Mouse (Mus musculus) frontal cortex, postnatal 10 days (tissue): ENCODE measurements around the gene Rbfox1.

Experiments used
- DNase-seq, 2 experiments: peaks; one replicate each; pipeline ENCODE4 v3.0.0; 2022; ENCODE audit warnings: low spot score in 2 of 2, mixed read lengths in 1 of 2

Rbfox1 gene

DNA sequence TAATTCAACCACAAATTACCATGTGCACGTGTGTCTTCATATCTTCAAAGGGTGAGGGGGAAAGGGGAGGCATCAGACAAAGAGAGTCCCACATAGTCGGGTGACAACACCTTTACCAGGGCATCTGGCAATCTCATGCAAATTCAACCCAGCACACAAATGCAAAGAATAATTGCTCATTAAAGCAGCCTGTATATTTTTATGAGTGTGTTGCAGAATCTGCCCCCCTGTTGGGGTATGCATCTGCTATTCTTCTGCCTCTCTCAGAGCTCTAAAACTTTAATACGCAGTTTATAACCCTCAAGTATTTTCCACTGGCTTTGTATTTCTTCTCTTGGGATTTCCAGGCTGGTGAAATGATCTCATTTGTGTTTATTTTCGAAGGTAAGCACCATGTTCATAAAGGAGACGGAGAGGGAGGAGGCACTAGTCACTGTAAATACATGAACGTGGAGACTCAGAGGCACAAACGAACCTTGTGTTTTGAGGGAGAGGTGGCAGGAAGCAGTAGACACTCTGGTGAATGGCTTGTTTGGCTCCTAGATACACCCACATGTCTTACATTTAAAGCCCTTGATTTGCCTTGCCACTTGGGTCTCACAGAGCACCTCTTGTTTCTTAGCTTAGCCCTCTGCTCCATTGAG, 1462.5 kb downstream of the Rbfox1 start:
- no peak for DNase-seq

GRCm38 (mm10) chr16:7352808-7353207, 1467.7 kb downstream of the Rbfox1 start:
- DNase-seq, result no peak

DNA sequence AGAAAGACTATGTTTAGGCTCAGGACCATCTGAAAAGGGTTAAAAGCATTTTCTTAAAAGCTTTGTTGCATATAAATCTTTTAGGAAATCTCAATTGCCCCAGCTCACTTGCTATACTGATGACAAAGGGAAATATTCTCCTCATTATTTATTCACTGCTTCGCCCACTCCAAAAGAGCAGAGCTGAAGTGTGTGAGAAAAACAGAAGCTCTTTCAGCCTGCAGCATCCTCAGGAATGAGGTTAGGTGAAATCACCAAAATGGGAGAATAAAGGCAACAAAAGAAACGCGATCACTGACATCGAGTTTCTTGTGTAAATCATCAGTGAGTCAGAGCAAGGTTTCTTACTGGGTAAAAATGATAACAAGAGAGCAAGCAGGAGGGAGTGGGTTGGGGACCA, 1469.0 kb downstream of the Rbfox1 start:
- DNase-seq, result no peak

GRCm38 (mm10) chr16:7359043-7359442, 1473.9 kb downstream of the Rbfox1 start:
- no peak for DNase-seq

DNA sequence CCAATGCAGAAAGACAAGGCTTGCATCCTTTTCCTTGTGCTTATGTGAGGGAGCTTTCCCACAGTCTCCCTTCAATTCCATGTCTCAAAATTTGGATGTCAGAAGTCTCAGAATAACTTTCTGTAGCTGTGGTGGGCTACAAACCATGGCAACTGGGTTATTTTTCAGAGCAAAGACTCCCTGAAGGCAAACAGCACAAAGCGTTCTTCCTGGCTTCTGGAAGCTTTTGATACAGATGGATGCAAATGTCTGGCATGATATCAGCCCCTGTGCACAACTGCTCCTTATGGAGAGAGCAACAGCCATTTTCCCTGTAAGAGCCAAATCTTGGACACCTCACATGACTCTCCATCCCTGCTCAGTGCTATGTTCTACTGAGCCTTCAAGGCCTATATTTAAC, 1475.6 kb downstream of the Rbfox1 start:
- DNase-seq, result peak in 1 of 2 experiments; percentile 32

DNA sequence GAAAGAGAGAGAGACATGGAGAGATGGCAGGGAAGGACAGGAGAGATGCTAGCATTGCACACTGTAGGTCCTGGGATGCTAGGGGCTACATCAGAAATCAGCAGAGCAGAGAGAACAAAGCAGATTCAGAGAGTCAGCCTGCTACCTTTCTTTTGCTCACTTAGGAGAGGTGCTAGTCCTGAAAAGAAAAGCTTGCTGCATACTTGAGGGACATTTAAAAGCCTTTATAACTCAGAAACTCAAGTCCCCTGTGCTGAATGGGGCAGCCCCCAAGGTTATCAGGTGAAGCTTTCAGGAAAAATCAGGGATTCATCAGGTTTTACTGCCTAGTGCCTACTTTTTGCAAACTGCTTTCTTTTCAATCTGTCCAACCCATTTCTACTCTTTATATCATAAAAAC, 1480.7 kb downstream of the Rbfox1 start:
- DNase-seq, result no peak

- no peak for DNase-seq
These were observed 1489.0 kb downstream of the Rbfox1 start for GRCm38 (mm10) chr16:7374146-7374545.

DNA sequence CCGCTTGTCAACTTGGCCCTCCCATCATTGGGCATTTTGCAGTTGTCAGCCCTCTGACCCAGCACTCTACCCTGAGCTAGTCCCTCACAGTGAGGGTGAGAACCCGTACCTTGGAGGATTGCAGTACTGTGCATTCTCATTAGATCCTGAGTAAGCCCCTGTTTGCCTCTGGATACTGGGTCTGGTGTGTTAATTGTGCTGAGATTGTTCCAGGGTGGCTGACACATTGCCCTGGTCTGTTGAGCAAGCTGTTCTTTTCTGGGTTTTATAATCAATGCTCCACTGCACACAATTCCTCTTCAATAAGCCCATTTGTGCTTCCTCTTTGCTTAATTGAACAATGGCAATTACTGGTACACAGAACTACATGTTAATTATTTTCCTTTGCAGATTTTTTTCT, 1489.5 kb downstream of the Rbfox1 start:
- no peak for DNase-seq

DNA sequence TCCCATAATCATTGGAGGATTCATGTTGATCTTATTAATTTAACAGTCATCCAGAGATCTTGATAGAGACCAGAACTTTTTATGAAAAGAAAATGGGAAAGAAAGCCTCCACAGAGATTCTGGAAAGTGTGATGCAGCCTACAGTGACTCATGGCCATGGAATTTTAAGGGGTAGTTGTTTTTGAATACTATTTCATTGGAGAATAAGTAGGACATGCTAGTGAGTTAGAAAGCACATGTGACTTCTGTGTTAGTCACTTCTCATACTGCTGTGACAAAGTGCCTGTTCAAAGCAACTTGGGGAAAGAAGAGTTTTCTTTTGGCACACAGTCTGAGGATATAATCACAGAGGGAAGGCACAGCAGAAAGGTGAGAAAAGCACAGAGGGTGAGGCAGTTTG, 1510.9 kb downstream of the Rbfox1 start:
- DNase-seq, result no peak

- DNase-seq, result no peak
These were observed 1519.8 kb downstream of the Rbfox1 start for GRCm38 (mm10) chr16:7404766-7405492.

- no peak for DNase-seq
These were observed 1522.9 kb downstream of the Rbfox1 start for GRCm38 (mm10) chr16:7407862-7408640.

DNA sequence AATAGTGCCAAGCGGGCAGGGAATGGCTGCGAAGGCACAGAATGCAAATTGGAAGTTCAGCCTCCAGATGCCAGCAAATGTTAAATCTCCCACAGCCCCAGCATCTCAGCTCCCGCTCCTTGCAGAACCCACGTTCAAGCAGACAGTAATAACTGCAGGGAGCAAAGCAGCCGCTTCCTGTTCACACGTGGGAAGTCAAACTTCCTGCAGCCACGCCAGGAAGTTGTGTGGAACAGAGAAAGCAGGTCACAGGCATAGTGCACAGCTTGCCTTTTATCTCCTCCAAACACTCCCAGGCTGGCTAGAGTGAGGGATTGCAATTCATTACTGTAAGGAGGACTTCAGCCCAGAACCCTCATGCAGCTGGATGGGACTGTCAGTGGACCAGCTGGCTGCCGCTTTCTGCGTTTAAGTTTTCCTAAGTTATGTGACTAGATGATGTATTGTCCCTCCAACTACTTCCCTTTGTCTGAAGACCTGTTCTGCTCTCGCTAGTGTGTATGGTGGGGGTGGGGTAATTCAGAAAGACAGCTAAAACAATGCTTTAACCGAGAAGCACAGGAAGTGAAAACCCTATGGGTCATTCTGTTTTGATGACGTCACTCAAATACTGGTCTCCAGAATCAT, 1534.6 kb downstream of the Rbfox1 start:
- DNase-seq, result peak; percentile 21 to 36

DNA sequence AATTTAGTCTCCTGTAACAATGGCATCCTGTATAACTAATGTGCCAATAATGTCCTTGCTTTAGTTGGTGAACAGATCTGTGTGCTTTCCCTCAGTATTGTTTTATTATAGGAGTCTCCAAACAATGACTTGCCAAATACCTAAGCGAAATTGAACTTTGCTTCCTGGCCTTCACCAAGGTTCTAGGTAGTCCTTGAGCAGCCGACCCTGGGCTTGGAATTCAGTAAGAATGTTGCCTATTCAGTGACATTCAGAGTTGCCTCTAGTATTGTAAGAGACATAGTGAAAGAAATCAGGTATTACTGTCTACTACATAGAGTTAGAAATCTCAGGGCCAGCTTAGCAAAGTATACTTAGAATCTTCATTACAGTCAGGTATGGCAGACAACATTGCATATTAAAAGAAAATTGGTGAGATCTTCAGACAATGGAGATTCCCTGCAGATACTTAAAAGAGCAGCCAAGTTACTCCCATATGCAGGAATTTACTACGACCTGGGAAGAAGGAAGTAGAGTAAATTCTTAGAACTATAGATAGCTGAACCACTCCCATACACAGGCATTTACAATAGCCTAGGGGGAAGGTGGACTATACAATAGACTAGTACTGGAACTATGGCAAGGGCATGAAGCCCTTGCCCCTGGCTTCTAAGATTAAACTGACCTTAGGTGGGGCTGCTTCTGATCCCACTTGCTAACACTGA, 1540.4 kb downstream of the Rbfox1 start:
- no peak for DNase-seq

GRCm38 (mm10) chr16:7433296-7433695, 1548.1 kb downstream of the Rbfox1 start:
- DNase-seq, result no peak

DNA sequence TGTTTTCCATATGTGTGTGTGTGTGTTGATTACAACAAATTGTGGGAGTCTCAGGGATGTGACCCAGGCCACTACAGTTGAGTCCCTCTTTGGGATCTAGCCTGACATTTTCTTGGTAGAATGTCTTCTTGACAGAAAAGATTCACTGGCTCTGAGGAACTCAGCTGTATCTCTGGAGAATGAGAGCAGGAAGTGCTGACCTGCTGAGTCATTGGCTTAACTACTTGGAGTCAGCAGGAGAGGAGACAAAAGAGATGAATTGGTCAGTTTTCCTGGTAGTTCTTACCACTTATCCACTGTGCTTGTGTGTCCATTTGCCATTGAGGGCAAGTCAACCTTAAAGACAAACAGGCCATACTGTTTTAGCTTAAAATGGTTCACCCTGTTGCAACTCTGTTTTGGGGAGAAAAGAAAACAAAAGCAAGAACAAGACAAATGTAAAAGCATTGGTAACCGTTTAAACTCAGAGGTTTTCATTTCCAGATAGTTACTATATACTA, 1561.7 kb downstream of the Rbfox1 start:
- DNase-seq, result no peak

DNA sequence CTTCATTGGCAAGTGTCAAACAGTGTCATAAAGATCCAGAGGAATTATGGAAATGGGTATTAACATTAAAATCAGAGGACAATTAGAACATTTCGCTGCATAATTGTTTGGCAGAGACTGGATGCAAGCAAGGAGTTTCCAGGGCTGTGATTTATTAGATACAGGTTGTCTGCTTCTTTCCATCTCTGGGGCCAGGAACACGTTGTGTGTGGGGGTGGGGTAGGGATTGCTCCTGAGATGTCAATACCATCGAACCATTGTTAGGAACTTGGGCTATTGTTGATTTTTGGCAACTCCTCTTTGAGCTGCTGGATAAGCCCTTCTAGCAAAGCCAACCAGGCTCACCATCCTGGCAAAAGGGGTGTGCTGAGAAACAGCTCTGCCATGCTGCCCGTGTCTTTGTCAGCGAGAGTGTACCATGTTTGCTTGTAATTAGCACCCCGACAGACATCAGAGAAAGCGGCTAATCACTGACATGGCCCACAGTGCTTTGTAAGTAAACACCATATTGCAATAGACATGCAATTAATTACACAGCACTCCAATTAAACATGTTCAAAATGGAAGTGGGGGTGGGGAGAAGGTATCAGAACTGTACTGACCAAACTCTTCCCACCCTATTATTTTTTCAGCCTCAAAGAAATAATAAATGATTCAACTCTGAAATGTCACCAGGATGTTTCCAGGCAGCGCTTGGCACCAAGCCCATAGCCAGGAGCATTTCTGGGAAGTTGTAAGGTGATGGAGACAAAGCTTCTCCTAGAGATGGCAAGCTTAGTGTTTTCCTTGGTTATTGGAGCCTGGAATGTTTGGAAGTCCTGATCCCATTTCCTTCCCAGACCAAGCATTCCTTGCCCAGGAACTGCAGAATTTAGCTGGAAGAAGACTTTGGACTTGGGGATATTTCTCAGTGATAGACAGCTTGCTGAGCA, 1562.8 kb downstream of the Rbfox1 start:
- no peak for DNase-seq

DNA sequence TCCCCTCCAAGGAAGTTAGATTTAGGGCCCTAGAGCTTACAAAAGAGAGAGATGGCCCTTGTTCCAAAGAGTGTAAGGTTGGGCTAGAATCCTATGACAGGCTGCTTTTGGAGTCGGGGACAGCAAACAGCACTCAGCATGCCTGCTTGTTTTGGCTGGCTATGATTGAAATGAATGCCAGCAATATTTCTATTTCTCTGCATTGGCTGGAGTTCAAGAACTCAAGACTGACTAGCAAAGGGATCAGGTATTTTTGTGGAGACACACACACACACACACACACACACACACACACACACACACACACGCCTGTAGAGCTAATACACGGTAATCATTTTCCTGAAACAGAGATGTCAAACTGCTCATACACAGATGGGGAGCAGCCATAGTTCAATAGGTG, 1566.0 kb downstream of the Rbfox1 start:
- DNase-seq, result no peak

DNA sequence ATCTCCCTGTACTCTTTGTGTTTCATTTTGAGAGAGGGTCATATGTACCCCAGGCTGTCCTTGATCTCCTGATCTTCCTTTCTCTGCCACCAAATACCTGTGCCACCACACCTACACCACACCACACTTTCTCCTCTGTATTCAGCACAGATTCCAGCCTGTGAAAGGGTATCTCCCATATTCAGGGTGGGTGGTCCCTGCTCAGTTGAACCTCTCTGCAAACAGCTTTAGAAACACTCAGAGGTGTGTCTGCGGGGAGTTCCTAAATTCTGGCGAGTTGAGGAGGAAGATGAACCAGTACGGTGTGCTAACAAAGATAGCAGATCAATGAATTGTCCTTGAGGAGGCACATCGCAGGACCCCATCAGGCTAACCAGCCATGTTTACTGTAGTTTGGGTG, 1572.4 kb downstream of the Rbfox1 start:
- no peak for DNase-seq
